Mouse (Mus musculus) gastrocnemius, postnatal 10 days (tissue): ENCODE measurements at regions not wholly inside any gene's neighbourhood (a gene's known extent, or its start where the extent isn't known, plus 50 kb on each side); places are given as distances from the start of the nearest gene placed in this dataset.

Experiments
- DNase-seq: peaks from one replicate; pipeline ENCODE4 v3.0.0; 2021; ENCODE audit warnings: mixed read lengths

- no peak for DNase-seq
Observed at GRCm38 (mm10) chr10:125892122-125892521, 73.8 kb upstream of the Lrig3 start.

DNA sequence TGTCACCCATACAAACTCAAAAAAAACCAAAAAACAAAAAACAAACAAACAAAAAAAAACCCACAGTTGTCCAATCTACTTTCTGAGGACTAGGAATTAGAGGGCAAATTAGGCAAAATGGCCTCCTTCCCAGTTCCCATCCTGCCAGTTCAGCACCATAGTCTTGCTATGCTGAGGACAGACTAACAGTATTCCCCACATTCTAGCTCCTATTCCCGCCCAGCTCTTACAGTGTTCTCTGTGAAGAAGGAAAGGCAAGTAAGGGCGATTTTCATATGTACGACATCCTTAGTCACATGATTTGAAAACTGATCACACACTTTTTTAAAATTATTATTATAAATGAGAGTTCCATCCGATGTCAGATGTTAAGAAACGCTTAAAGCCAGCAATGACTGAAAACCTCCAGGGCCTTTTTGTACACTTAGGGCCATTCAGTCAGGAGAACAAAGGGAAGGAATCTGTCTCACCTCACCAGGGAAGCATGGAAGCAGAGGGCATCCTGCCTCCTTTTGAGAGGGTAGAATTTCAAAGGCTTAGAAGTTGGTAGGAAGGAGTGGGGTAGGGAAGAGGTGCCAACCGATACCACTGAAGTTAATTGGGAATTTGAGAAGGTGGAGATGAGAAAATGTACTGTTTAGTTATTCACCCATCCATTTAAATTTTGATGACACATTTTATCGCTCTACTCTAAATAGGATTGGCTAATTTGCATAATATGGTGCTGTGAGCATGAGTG lies 70.1 kb upstream of the Lrig3 start:
- no peak for DNase-seq

DNA sequence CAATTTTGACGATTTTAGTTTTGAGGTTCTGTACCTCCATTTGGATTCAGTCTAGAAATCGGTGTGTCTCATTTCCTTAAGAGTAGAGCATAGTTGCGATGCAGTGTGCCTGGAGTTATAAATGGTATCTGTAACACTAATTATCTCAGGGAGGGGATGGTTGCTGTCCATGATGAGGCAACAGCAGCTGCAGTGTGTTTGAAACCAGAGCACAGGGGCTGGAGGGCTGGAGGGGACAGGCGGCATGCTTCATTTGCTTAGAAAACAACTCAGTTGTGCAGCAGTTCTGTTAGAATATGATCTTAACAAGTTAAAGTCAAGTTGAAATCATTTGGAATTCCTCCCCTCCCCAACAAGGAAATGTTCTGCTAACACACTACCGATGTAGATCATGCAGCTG lies 69.3 kb upstream of the Lrig3 start:
- no peak for DNase-seq

DNA sequence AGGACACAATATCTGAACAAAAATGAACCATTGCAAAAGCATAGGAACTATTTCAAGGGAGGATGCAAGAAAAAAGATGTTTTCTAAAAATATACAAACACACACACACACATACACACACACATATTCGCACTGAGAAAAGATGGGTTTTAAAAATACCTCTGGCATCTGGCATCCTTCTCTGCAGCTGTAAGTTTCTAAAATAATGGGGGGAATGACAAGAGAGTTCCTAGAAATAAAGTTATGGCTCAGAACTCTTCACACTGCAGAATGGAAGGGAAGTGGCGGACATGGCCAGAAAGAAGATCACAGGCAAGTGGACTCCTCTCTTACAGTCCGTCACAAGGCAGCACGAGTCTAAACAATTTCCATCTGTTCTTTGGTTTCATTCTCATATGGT lies 66.5 kb upstream of the Lrig3 start:
- DNase-seq: no peak

DNA sequence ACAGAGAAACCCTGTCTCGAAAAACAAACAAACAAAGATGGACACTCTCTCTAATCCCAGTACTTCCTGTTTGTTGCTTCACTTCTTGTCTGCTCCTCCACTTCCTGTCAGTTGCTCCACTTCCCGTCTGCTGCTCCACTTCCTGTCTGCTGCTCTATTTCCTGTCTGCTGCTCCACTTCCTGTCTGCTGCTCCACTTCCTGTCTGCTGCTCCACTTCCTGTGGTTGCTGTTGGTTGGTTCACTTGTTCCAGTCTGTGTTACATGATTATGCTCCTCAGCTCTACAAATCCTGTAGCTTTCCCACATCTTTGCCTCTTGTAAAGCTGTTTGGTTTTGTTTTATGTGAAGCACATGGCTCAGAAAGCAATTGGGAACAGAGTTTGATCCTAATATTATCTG lies 65.4 kb upstream of the Lrig3 start:
- no peak for DNase-seq

- no peak for DNase-seq
Observed at GRCm38 (mm10) chr10:125902668-125903067, 63.3 kb upstream of the Lrig3 start.

DNA sequence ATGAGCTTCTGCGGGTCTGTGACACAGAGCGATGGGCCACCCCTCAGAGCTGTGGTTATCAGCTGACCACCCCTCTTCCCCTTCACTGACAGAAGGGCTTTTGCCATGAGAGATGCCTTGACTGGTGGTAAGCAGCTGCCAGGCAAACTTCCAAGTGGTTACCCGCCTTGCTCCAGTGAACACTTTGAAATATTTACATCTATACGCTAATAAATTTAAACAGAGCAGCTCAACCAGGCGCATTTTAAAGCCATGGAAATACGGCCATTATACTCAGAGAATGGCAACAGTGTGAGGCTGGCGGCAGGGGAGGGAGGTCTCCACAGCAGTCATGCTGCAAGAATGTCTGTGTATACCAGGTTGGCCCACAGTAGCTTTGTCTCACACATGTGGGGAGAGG lies 53.8 kb upstream of the Lrig3 start:
- DNase-seq: no peak
